Mouse (Mus musculus): ENCODE measurements around the gene Tcap. TPM values are rescaled to one million over a fixed set of nuclear protein-coding genes. Genes with fewer than 3 reads are reported as not detected.
A peak's percentile ranks its signal among the peaks of the same experiment; 100 is the strongest.

The Tcap gene
- total RNA-seq (2017) = 1.6 TPM in 1 of 3 replicates, not detected in the others

DNA sequence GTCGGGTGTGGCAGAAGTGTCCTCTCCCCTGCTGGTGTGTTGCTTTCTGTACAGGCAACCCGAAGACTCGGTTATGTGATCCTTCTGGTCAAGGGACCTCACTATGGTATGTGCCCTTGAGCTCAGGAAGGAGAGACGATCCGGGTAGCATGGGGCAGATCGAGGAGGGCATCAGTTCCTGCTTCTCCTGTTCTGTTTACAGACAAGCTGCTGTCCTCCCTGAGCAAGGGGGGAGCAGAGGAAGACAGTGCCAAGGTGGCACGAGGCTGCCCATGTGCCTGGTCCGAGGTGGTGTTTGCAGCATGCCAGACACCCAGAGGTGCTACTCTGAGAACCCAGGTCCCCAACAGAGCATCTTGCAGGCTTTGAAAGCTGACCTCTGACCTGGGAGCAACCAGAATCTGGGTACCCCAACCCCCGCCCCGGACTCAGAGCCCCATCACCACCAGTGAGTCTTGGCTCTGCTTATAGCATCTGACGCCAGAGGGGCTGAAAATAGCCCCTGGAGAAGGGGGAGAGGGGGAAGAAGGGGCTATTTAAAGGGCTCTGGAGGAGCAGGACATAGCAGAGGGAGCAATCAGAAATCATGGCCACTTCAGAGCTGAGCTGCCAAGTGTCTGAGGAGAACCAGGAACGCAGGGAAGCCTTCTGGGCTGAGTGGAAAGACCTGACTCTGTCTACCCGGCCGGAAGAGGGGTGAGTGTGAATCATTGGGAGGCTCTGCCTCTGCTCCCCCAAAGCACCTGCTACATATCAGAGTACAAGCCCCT is at the start of gene Tcap:
Gene Tcap (plus strand): TSS at position 551 of the 770 bp plus-strand sequence.
- no peak for ATAC-seq (replicated peaks; ENCODE audit: insufficient number of reproducible peaks, low FRiP score, low TSS enrichment, poor library complexity, severe bottlenecking)

GRCm38 (mm10) chr11:98333981-98334741 is 49.5 kb upstream of the Tcap start:
- ATAC-seq (replicated peaks; ENCODE audit: insufficient number of reproducible peaks, low FRiP score, low TSS enrichment, poor library complexity, severe bottlenecking) = no peak

GRCm38 (mm10) chr11:98335250-98335649 is 48.4 kb upstream of the Tcap start:
- ATAC-seq (replicated peaks; ENCODE audit: insufficient number of reproducible peaks, low FRiP score, low TSS enrichment, poor library complexity, severe bottlenecking) = no peak

- peak; percentile 45; the same call in 1 of the 2 replicates for ATAC-seq (replicated peaks; ENCODE audit: insufficient number of reproducible peaks, low FRiP score, low TSS enrichment, poor library complexity, severe bottlenecking)
Observed at GRCm38 (mm10) chr11:98336245-98337107, 47.1 kb upstream of the Tcap start.

- ATAC-seq (replicated peaks; ENCODE audit: insufficient number of reproducible peaks, low FRiP score, low TSS enrichment, poor library complexity, severe bottlenecking) = no peak
Observed at GRCm38 (mm10) chr11:98338507-98338961, 45.1 kb upstream of the Tcap start.

- no peak for ATAC-seq (replicated peaks; ENCODE audit: insufficient number of reproducible peaks, low FRiP score, low TSS enrichment, poor library complexity, severe bottlenecking)
Observed at GRCm38 (mm10) chr11:98339071-98339501, 44.5 kb upstream of the Tcap start.

DNA sequence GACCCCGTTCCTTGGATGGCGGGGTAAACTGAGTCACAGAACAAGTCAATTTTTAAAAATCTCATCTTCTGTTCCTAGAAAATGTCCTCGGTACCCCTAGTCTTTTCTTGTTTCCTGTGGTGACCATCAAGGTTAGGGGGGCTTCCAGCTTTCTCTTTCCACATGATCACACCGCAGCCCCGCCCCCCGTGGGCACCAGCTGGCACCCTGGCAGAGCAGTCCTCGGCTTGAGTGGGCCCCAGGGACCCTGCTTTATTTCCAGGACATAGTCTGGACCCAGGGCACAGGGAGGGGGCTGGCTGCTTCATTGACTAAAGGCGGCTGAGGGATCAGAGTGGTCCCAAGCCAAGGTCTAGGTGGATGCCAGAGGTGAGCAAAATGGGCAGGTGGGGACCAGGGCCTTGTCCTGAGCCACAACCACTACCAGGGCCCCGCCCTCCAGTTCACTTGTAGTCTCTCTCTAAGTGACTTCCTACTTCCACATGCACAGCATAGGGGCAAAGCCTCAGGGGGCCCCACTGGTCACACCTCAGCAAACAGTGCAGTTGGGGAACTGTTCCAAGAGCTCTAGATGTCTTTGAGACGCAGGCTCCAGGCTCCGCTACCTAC is 43.8 kb upstream of the Tcap start:
- no peak for ATAC-seq (replicated peaks; ENCODE audit: insufficient number of reproducible peaks, low FRiP score, low TSS enrichment, poor library complexity, severe bottlenecking)

- ATAC-seq (replicated peaks; ENCODE audit: insufficient number of reproducible peaks, low FRiP score, low TSS enrichment, poor library complexity, severe bottlenecking) = no peak
Observed at GRCm38 (mm10) chr11:98340597-98340996, 43.0 kb upstream of the Tcap start.

DNA sequence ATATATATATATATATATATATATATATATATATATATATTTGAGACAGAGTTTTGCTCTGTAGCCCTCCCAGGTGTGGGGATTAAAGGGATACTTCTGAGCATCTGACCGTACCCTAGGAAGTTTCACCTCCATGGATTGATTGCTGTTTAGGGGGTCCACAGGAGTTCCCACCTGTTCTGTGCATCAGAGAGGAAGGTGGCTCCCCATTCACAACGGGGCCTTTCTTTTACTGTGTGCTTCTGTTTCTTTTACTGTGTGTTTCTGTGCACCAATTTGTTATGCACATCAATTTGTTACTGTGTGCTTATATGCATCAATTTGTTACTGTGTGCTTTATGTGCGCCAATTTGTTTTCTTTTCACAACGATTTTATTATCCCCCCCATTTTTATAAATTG is 42.4 kb upstream of the Tcap start:
- ATAC-seq (replicated peaks; ENCODE audit: insufficient number of reproducible peaks, low FRiP score, low TSS enrichment, poor library complexity, severe bottlenecking) = no peak

DNA sequence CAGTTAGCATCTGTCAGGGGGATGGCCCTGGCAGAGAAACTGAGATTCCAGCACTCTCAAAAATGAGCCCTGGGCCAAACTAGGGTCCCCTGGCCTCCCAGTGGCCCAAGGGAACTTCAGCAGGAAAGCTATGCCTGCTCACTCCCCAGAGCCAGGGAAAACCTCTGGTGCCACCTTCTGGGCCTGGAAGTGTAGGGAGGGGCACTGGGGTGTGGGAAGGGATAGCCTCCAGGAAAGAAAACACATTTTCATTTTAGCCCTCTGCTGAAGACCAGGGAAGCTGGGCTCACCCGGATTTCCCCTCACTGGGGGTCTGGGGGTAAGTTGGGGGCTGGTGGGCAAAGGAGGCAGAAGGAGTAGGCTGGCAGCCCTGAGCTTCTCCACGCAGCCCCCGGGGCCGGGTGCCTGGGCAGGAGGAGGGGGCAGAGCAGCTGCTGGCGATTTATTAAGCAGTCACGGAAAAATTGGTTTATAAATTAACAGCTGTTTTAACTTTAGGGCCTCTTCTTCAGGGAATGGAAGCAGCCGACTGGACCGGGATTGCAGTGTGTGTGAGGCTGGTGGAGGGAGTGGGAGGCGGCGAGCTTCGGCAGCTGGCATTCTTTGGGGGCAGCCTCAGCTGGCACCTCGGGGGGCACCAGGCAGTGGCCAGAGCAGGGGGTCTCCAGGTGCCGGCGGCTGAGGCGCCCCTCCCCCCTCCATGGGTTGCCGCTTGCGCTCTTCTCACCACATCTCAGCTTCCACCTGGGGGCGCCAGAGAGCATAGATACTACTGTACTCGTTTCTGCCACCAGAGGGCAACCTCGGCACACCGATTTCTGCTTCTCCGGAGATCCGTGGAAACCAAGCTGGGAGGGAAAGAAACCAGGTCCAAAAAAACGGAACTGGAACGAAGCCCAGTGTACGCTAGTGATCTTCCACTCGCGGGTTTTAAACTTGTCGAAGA is 41.3 kb upstream of the Tcap start:
- ATAC-seq (replicated peaks; ENCODE audit: insufficient number of reproducible peaks, low FRiP score, low TSS enrichment, poor library complexity, severe bottlenecking) = peak; percentile 94

DNA sequence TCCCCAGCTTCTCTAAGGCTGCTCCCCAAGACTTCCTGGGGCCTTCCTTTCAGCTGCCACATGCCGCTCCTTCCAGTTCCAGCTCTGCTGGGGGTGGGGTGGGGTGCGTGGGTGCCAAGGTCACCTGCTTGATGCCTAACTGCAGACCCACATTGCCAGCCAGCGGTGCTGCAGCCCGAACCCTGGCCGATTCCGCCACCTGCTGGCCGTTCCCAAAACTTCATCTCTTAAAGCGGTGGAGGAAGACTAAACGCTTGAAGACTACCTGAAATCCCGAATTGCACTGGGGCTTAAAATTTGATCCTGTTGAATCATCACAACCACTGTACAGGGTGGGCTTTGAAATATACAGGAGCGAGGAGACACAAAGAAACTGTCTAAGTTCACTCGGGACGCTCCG is 38.4 kb upstream of the Tcap start:
- no peak for ATAC-seq (replicated peaks; ENCODE audit: insufficient number of reproducible peaks, low FRiP score, low TSS enrichment, poor library complexity, severe bottlenecking)

DNA sequence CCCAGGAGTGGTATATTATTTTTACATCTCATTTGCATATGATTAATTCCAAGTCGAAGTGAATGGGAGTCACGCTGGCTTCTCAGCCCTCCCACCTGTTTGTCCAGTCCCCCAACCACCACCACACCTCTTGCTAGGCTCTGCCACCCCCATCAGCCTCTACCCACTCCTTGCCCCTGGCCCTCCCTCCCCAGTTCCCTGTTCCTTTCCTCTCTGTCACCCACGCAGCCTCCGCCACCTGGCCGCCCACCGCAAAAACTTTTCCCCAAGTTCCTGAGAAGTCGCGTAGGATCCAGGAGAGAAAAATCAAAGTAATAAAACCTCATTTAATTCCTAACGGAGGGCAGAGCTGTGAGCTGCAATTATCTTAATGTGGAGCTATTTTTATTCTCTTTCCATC is 37.4 kb upstream of the Tcap start:
- no peak for ATAC-seq (replicated peaks; ENCODE audit: insufficient number of reproducible peaks, low FRiP score, low TSS enrichment, poor library complexity, severe bottlenecking)

- ATAC-seq (replicated peaks; ENCODE audit: insufficient number of reproducible peaks, low FRiP score, low TSS enrichment, poor library complexity, severe bottlenecking) = no peak
Observed at GRCm38 (mm10) chr11:98347385-98348082, 36.1 kb upstream of the Tcap start.

DNA sequence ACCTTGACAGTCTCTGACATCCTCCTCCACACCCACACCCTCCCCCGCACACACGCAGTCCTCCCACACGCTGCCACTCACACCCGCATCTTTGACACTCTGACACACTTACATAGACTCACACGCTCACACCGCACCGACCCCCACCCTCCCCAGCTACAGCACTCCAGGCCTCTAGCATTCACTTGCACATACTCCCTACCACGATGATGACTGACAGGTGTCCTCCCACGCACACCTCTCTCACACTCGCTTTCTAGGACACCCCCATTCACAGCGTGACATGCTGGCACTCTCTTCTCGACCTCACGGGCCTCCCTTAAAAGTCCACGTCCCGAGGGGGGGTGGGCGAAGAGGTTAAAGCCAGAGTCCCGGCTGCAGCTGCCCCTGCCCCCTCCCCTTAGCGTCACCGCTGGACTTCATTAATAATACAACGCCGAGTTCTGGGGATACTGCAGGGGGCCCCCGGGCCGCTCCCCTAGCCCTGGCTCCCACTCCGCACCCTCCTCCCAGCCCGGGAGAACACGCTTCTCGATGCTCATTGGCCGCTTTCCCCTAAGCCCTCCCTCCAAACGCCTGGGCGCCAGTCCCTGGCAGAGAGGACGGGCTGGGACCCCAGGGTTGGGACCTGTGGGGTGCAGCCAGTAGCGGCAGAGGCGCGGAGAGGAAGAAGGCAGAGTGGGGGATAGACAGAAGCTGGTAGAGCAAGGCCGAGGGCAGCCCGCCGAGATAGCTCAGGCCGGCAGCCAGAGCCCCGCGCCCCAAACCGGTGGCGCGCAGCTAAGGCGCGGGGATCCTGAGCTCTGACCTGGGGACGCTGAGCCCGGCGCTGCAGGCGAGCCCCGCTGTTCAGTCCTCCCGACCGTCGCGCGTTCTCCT is 35.3 kb upstream of the Tcap start, which contains the start of gene Ppp1r1b:
Gene Ppp1r1b (plus strand): TSS at position 322 of the 879 bp plus-strand sequence.
- no peak for ATAC-seq (replicated peaks; ENCODE audit: insufficient number of reproducible peaks, low FRiP score, low TSS enrichment, poor library complexity, severe bottlenecking)

DNA sequence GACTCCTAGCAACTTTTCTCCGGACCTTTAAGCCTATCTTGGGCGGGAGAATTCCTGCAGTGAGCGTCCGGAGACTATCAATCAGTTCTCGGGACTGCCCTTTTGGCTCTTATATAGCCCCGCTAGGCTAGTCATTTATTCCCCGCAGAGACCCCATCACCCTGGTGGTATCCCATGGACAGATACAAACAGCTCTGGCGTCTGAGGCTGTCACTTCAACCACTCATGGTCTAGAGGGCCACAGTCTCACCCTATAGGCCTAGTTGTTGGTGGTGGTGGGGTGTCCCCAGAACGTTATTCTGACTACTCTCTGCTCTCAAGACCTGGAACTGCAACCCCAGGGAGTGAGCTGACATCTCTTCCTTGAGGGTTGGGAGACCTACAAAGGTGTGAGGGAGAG is 34.3 kb upstream of the Tcap start:
- ATAC-seq (replicated peaks; ENCODE audit: insufficient number of reproducible peaks, low FRiP score, low TSS enrichment, poor library complexity, severe bottlenecking) = no peak

Data from monocyte, adult 5-6 weeks (primary cell).